Mouse (Mus musculus): ENCODE measurements around the gene Hmx2. TPM values are rescaled to one million over a fixed set of nuclear protein-coding genes. Genes with fewer than 3 reads are reported as not detected.

Gene Hmx2
- not detected in 2 replicates for total RNA-seq (2017)

DNA sequence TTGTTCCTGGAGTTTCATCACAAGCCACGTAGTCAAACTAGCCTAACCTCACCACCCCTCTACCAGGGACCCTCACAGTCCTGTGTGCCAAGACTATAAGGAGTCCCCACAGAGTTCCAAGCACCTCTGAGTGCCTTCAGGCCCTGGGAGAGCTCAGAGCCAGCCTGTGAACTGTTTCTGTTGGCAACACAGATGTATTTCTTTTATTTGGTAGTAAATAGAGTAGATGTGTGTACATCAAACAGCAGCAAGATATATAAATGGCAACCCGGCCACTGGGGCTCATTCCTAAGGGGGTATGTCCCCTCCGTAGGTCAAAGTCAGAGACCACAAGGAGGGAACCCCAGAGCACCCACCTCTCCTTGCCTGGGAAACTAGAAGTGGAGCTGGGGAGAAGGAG lies at the start of gene Hmx2:
Gene Hmx2, plus strand, starts transcription at position 301 of the 400 bp plus-strand sequence.
- ATAC-seq (replicated peaks; ENCODE audit: low read depth, poor library complexity, severe bottlenecking), result no peak

DNA sequence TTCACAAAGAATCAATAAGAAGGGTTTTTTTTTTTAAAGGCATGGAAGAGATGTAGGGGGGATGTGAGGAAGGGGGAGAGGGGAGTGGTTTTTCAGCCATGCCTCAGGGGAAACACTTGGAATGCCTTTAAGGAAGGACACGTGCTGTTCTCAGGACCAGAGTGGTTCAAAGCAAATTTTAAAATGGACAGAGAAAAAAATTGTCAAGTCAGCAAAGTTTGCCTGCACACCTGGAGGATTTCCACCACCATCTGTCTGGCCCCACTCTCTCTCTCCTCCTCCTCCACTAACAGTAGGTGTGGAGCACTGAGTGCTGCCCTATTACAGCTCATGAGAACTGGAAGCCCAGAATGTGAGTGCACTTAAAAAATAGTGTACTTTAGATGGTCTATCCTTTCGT lies 44.8 kb upstream of the Hmx2 start:
- no peak for ATAC-seq (replicated peaks; ENCODE audit: low read depth, poor library complexity, severe bottlenecking)

DNA sequence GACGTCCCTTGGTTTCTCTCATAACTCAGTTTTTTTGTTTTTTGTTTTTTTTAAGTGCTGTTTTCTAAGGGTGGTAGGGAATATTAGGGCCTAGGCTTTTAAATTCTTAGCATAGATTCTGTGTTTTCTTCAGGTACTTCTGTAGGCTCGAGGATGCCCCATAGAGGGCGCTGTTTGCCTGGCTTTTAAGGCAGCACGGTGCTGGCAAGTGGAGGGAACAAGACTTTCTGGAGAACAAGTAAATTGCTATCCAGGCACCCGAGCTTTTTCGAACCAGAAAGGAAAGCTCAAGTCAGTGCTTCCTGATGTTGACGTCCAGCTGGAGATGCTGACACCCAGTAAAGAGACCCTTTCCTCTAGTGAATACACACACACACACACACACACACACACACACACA lies 8.6 kb upstream of the Hmx2 start:
- ATAC-seq (replicated peaks; ENCODE audit: low read depth, poor library complexity, severe bottlenecking), result peak; percentile 81

DNA sequence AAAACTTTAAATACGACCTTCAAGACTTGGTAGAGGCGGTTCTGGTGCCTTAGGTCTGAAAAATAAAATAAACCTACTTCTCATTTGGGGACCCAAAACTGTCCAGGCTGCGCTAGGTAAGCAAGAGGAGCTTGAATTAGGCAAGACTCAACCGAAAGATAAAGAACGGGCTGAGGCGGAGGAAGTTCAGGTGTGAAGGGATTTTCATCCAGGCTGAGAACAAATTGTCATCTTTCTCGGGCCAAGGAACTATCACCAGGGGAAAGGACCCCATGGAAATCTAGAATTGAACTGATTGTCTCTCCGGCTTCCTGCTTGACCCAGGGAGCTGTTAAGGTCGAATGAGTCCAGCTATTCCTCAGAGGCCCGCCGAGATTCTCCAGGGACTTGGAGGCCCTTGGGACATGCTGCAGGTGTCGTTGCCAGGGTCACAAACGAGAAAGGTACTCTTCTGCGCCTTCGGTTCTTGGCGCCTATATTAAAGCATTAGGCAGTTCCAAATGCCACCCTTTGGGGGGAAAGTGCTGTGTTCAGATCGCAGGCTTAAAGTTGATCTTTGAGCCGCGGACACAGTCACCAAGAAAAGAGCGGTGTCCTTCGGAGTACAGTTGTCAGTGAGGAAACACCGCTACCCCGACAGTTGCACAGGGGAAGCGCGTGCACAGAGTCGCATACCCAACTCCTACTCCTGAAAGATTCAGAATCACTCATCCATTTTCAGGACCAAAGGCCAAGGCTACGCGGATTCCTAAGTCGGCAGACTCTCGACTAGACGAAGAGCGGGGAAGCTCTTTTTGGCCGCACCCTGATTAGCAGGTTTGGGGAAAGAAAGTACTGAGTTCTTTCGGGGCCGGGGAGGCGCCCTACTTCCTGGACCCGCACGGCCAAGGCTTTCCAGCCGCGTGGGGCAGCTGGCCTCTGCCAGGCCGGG lies 7.1 kb upstream of the Hmx2 start:
- ATAC-seq (replicated peaks; ENCODE audit: low read depth, poor library complexity, severe bottlenecking), result no peak

DNA sequence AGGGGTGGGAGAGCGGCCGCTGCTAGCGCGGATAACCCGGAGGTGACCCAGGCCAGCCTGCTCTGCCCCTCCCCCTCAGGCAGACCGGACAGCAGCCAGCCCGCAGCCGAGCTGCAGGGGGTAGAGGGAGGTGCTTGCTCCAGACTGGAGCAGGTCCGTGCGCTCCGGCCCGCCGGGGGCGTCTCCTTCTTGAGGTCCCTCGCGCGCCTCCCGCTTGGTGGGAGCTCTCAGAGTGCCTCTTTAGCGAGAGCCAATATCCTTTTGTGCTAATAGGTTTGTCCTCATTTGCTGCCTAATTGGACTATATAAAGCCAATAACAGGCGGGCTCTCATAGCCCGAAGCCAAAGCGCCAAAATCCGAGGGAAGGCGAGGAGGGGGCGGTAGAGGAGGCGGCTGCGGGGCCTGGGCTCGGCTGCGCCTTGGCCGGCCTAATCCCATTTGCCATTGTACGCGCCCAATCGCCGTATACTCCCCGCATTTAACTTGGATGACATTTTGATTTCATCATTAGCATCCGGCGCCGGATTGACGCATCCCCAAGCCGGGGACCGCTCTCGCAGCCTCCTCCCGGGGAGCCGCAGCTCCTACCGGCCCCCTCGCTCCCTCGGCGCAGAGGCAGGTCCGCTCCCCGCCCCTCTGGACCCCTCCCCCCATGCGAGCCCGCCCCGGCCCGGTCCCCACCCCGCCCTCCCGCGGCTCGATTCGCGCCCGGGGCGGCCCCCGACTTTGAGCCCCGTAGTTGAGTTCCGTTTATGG lies 6.3 kb upstream of the Hmx2 start, which contains the start of gene Hmx3:
Gene Hmx3, plus strand, starts transcription at position 753 of the 757 bp plus-strand sequence.
- no peak for ATAC-seq (replicated peaks; ENCODE audit: low read depth, poor library complexity, severe bottlenecking)

DNA sequence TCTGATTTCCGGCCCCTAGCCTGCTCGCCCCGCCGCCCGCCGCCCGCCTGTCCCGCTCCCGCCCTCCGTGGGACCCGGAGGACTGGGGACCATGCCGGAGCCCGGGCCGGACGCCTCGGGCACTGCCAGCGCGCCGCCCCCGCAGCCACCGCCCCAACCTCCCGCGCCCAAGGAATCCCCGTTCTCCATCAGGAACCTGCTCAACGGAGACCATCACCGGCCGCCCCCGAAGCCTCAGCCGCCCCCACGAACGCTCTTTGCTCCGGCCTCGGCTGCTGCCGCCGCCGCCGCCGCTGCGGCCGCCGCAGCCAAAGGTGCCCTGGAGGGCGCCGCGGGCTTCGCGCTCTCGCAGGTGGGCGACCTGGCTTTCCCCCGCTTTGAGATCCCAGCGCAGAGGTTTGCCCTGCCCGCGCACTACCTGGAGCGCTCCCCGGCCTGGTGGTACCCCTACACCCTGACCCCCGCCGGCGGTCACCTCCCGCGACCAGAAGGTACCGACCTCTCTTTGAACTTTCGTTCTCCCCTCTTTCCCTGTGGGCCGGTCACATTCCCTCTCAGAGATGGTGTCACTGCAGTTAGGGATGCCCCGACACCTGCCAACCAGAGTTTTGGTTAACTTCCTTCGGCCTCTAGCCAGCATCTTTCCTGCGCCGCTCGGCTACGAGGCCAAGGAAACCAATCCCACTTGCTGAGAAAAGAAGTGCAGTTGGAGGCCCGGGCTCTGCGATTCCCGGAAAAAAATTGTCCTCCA lies 5.5 kb upstream of the Hmx2 start:
- ATAC-seq (replicated peaks; ENCODE audit: low read depth, poor library complexity, severe bottlenecking), result no peak

DNA sequence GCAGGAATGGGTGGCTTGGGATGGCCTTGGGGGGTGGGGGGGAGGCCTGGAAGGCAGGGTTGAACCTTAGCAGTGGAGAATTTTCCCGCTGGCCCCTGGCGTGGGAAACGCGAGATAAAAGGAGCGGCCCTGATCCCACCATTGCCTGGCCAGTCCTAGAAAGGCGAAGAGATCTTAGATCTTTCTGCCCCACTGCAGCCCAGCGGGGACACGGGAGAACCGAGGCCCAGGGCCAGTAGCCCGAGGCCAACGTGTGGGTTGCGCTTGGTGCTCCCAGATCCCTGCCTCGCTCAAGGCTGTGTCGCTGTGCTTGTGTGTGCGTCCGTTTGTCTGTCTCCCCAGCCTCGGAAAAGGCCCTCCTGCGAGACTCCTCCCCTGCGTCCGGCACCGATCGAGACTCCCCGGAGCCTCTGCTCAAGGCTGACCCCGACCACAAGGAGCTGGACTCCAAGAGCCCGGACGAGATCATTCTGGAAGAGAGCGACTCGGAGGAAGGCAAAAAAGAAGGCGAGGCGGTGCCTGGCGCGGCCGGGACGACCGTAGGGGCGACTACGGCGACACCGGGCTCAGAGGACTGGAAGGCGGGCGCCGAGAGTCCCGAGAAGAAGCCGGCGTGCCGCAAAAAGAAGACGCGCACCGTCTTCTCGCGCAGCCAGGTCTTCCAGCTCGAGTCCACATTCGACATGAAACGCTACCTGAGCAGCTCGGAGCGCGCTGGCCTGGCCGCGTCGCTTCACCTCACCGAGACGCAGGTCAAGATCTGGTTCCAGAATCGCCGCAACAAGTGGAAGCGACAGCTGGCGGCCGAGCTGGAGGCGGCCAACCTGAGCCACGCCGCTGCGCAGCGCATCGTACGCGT lies 4.7 kb upstream of the Hmx2 start:
- no peak; the same call in 1 of the 2 replicates for ATAC-seq (replicated peaks; ENCODE audit: low read depth, poor library complexity, severe bottlenecking)

DNA sequence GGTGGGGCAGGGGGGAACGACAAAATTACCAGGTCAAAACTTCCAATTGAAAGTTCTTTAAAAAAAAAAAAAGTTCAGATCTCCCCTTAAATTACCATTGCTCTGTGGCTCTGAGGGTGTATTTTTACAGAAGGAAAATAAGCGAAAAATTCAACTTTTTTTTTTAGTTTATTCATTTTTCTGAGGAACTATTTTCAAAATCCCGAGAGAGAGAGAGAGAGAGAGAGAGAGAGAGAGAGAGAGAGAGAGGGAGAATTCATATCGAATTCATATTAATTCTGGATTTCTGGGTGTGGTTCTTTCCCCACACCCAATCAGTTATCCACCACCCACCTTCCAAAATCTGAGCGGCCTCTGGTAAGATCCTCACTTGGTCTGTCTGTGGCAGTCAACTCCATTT lies 3.7 kb upstream of the Hmx2 start:
- no peak for ATAC-seq (replicated peaks; ENCODE audit: low read depth, poor library complexity, severe bottlenecking)

DNA sequence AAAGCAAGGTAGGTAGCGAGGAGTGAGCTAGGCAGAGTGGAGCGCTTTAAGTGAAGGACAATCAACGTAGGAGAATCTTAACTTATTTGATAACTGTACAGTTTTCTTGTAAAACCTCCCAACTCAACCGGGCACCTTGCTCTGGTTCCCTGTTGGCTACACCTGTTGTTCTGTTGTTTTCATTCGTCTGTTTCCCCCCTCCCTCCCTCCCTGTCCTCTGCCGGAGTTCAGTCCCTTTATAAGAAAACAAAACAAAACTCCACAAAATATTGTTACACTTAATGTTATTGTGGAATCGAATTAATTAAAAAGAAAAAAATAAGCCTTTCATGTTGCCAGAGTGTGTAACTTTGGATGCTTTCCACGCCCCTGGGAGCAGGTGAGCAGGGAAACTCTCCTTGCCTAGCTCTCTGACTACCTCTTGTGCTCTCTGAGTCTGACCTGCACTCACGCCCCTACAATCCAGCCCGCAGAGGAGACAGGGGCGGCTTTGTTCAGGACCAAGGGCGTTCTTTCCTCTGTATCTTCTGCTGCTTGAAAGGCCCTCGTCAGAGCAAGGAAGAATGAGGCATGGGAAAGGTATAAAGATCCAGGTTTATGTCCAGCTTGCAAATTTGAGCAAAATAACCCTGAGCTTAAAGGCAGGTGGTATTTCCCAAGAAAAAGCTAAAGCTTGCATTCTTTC lies 2.7 kb upstream of the Hmx2 start:
- no peak for ATAC-seq (replicated peaks; ENCODE audit: low read depth, poor library complexity, severe bottlenecking)

DNA sequence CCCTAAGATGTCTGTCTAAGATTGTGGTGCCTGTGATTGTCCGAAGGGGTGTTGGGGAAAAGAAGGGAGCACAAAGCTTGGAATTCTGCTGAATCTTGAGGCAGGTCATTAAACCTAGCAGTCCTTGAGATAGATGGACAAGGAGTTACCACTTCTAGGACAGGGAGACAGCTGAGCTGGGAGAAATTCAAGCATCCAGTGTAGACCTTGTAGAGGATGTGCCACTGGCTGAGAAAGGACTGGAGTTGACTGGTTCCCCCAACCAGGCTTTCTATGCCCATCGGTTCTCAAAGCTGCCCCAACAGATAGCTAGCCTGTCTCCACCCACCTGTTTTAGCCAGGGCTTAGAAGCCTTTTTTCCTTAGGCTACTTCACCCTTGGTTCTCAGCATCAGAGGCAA lies 2.1 kb upstream of the Hmx2 start:
- ATAC-seq (replicated peaks; ENCODE audit: low read depth, poor library complexity, severe bottlenecking), result no peak

DNA sequence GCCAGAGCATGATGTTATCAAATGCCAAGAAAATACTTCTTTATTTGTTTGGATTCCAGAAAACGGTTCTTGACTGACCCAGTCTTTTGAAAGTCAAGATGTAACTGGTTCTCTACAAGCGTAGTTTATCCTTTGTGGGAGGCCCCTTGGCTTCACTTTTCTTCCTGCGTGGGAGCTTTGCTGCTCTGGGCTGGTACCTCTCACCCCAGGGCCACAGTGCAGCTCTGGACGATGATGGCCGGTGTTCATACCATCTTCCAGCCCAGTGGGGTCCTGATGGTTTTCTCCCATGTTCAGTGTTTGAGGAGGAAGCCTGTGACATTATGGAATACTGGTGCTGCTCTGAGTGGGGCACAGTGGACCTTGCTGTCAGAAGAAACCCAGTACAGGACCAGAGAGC lies 1.1 kb upstream of the Hmx2 start:
- no peak for ATAC-seq (replicated peaks; ENCODE audit: low read depth, poor library complexity, severe bottlenecking)

DNA sequence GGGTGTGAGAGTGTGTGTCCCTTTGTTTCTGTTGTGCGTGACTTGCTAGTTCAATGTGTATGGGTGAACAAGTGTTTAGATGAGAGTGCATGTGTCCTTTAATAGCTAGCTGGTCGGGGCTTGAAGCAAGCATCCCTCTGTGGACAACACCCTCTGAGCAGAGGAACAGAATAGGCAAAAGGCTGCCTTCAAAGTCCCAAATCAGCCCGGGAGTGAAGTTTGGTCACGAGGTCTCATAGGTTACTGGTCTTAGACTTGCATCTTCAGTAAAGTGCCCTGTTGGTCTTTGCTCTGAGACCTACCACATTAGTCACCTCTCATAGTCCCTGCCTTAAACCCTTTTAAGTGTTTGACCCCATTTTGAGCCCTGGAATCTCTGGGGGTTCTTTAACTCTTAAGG lies 2.9 kb downstream of the Hmx2 start:
- ATAC-seq (replicated peaks; ENCODE audit: low read depth, poor library complexity, severe bottlenecking), result no peak

DNA sequence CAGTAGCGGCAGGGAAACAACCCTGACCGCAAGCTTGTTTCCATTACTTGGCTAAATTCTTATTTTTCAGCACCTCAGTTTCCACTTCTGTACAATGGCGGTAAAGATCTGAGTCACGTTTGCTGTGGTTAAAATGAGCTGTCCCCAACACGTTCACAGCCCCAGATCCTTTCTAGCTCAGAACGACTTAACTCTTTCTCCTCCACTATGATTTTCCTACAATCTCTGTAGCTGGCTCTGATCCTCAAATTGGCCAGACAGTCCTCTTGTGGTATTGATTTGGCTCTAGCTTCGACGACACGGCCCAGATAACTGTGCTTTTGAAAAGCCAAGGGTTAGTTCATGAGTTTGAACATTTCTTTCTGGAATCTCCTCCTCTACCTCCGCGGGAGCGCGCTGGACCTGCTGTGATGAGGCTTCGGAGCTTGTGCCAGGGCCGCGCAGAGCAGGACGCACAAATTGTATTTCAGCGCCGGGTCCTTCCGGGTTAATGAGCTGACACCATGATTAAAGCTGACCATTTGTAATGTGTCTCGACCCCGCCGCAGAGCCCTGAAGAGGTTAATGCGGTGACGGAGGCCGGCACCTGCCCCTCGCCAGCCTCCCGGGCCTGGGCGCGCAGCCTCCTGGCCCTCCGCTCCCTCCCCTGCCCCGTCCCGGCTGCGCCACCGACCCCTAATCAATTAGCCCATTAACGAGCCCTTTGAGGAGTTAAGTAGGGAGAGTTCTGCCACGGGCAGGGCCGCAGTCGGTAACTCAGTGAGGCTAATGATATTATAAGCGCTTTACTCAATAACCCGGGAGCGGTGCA lies 3.6 kb downstream of the Hmx2 start:
- ATAC-seq (replicated peaks; ENCODE audit: low read depth, poor library complexity, severe bottlenecking), result no peak

DNA sequence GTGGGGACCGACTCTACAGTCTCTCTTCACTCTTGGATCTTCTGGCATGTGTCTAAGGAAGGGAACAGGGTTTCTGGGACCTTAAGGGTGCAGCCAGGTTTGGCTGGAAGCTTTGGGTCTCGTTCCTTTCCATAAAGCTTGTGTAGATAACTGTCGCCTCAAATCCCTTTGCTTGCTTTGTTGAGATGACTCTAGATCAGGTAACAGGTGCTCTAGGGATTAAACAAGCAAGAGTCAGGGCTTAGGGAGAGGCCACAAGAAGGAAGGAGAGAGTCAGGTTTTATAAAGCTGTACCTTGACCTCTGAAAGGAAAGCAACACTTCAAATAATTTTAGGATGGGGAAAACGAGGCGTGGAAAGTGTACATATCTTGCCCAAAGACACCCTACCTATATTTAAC lies 4.2 kb downstream of the Hmx2 start:
- no peak for ATAC-seq (replicated peaks; ENCODE audit: low read depth, poor library complexity, severe bottlenecking)

DNA sequence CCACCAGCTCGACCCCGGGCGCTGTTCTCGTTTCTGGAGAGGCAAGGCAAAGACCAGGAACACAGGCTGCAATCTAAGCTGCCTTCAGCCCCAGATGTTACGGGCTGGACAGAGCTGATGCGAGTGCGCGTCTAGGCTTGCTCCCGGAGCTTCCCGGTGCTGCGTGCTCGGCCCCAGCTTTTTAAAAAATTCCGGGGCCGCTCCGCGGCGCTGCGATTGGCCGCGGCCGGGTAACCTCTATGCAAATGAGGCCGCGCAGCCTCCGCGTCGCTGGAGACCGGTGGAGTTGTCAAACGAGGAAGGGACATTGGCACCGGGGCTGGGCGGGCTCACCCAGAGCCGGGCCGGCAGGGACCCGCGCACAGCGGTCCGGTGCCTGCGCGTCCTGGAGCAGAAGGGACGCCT lies 5.2 kb downstream of the Hmx2 start:
- ATAC-seq (replicated peaks; ENCODE audit: low read depth, poor library complexity, severe bottlenecking), result peak; percentile 57

DNA sequence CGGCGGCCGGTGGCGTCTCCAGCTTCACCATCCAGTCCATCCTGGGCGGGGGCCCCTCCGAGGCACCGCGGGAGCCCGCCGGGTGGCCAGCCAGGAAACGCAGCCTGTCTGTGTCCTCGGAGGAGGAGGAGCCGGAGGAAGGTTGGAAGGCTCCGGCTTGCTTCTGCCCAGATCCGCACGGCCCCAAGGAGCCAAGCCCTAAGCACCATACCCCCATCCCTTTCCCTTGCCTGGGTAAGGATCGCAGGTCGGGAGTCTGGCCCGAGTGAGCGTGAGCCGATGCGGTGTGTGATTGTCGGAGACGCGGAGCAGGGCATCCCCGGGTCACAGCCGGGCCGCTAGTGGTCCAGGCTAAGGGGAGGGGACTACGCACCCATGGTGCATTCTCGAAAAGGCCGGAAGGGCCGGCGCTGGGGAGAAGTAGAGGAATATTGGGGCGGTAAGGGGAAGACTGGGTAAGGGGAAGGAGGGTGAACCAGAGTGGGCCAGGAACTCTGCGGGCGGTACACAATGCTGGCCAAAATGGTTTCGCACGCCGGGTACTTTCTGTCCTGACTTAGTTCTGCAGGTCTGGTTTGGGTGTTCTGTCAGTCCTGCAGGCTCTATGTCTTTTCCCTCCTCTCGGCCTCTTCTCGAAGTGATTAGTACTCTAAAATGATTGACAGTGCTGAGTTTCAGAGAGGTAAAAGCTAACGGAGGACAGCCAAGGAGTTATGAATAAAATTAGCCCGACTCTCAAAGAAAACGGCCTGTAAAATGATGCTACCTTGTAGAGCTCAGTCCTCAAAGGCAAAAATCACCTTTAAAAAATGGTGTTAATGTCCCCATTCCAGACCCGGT lies 6.0 kb downstream of the Hmx2 start:
- 0 out of 2 replicates have a peak, but pooled peaks have one; percentile 1 for ATAC-seq (replicated peaks; ENCODE audit: low read depth, poor library complexity, severe bottlenecking)

DNA sequence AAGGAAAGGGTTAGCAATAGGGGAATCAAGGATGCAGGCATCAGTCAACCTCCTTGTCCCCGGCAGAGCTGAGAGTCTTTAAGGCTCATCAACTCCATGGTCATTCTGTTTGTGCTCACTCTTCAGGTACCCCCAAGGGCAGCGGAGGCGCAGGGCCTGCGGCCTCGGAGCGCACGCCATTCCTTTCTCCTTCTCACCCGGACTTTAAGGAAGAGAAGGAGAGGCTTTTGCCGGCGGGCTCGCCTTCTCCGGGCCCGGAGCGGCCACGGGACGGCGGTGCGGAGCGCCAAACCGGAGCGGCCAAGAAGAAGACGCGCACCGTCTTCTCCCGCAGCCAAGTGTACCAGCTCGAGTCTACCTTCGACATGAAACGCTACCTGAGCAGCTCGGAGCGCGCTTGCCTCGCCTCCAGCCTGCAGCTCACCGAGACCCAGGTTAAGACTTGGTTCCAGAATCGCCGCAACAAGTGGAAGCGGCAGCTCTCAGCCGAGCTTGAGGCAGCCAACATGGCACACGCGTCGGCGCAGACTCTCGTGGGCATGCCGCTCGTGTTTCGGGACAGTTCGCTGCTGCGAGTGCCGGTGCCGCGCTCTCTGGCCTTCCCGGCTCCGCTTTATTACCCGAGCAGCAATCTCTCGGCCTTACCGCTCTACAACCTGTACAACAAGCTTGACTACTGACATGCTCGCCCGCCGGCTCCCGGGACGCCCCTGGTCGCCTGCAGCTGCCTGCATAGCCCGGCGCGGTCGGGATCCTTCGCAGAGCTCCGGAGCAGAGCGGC lies 6.9 kb downstream of the Hmx2 start:
- ATAC-seq (replicated peaks; ENCODE audit: low read depth, poor library complexity, severe bottlenecking), result no peak

Data from common myeloid progenitor, adult 5-6 weeks (primary cell).